Mouse (Mus musculus) C2C12 (cell line): Measurements from ENCODE around the gene Snrnp35.

ENCODE experiments used
- CEBPB ChIP-seq: IDR thresholded peaks from one replicate; pipeline ENCODE4 v1.6.1; 2011; ENCODE audit warnings: low read depth, mild to moderate bottlenecking, control low read depth, moderate library complexity
- CTCF ChIP-seq: IDR thresholded peaks from one replicate; pipeline ENCODE4 v1.5.1; 2011; ENCODE audit not compliant: control insufficient read depth, insufficient read depth, insufficient read length
- MYOD1 ChIP-seq: IDR thresholded peaks from one replicate; pipeline ENCODE4 v1.6.1; 2011; ENCODE audit warnings: low read depth; ENCODE audit not compliant: control insufficient read depth, insufficient read length
- USF1 ChIP-seq: IDR thresholded peaks from one replicate; pipeline ENCODE4 v1.6.1; 2011; ENCODE audit warnings: low read depth, mild to moderate bottlenecking, control low read depth, moderate library complexity

DNA sequence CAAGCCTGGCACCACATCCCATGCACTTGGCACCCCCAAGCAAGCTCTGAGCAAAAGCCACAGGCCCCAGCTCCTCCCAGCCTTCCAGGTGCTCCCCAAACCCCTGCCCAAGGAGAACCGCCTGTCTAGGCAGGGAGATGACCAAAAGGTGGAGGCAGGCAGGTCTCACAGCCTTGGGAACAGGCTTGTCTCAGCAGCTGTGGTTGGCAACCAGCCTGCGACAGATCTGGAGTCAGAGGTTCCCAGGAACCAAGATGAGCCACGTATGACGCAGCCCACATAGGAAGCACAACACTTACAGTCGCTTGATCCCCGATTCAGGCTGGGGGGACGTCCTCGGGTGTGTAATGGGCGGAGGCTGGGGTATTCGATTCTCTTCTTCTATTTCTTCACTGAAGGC is 18.6 kb downstream of the Snrnp35 start:
- TF ChIP-seq CTCF = no peak
- no peak for TF ChIP-seq CEBPB
- TF ChIP-seq USF1 = no peak
- no peak for TF ChIP-seq MYOD1
